Mouse (Mus musculus) midbrain, postnatal 0 days (tissue): ENCODE data around the gene Ddx59. TPM values are rescaled to one million over a fixed set of nuclear protein-coding genes. Genes with fewer than 3 reads are reported as not detected.
A peak's percentile ranks its signal among the peaks of the same experiment; 100 is the strongest.

Experiments
- ATAC-seq: fragments of 200-750 bp; cut with Nextera tagmentation; 2 replicates; pipeline ENCODE4 v1.8.0; 2017; ENCODE audit warnings: moderate number of reproducible peaks, mild to moderate bottlenecking, moderate TSS enrichment, moderate library complexity; ENCODE audit not compliant: low FRiP score
- DNase-seq: peaks from one replicate; pipeline ENCODE4 v3.0.0-alpha.2; 2015; ENCODE audit warnings: low spot score
- H3K27ac ChIP-seq: fragments of 300-500 bp; sonication (generic); 2 replicates; pipeline ENCODE4 v1.5.1; 2014; ENCODE audit warnings: low read depth, mild to moderate bottlenecking, low read length, mixed read lengths
- H3K27me3 ChIP-seq: fragments of 300-500 bp; sonication (generic); 2 replicates; pipeline ENCODE4 v1.6.1; 2014; ENCODE audit warnings: low read length, control low read depth, mixed read lengths; ENCODE audit not compliant: insufficient read depth
- H3K36me3 ChIP-seq: fragments of 300-500 bp; sonication (generic); 2 replicates; pipeline ENCODE4 v1.6.1; 2014; ENCODE audit warnings: low read length, control low read depth, mixed read lengths; ENCODE audit not compliant: insufficient read depth
- H3K4me1 ChIP-seq: fragments of 300-500 bp; sonication (generic); 2 replicates; pipeline ENCODE4 v1.6.1; 2014; ENCODE audit warnings: mild to moderate bottlenecking, control low read depth, antibody characterized with exemption, low read length, mixed read lengths; ENCODE audit not compliant: insufficient read depth
- H3K4me2 ChIP-seq: fragments of 300-500 bp; sonication (generic); 2 replicates; pipeline ENCODE4 v1.6.1; 2014; ENCODE audit warnings: low read depth, mild to moderate bottlenecking, low read length, mixed read lengths; ENCODE audit not compliant: poor library complexity, severe bottlenecking
- H3K4me3 ChIP-seq: fragments of 300-500 bp; sonication (generic); 2 replicates; pipeline ENCODE4 v1.5.1; 2014; ENCODE audit warnings: low read depth, mild to moderate bottlenecking, low read length, moderate library complexity
- H3K9ac ChIP-seq: fragments of 300-500 bp; sonication (generic); replicated peaks from 2 replicates; pipeline ENCODE4 v1.6.1; 2014; ENCODE audit warnings: mild to moderate bottlenecking, low read length, moderate library complexity, mixed read lengths; ENCODE audit not compliant: poor library complexity, severe bottlenecking
- H3K9me3 ChIP-seq: fragments of 300-500 bp; sonication (generic); 2 replicates; pipeline ENCODE4 v1.6.1; 2016; ENCODE audit warnings: low read length, control low read depth
- CTCF ChIP-seq: IDR thresholded peaks from 2 replicates; pipeline ENCODE4 v1.5.1; 2016; ENCODE audit warnings: antibody characterized with exemption, mild to moderate bottlenecking
- WGBS: fragments of 180-500 bp; shearing (Covaris S2); extraction: QIAGEN DNeasy Blood & Tissue Kit; methylation state at CpG from one replicate; pipeline ENCODE4 v1.1.7; 2014; 5-methylcytosine and 5-hydroxymethylcytosine counted together
- polyA plus RNA-seq: library from polyadenylated mRNA; unstranded; fragments of >200 nt; fragmentation: Nextera tagmentation; extraction: Ambion mirVana; gene quantifications from 2 replicates; pipeline ENCODE4 v1.2.1, GENCODE M21; 2015
- total RNA-seq: library from RNA; depleted of rRNA; stranded (reverse); fragments of >200 nt; gene quantifications from 2 replicates; pipeline ENCODE4 v1.2.3, GENCODE M21; 2014; rRNA removed

The Ddx59 gene
- total and polyA plus RNA-seq, 2 experiments from 2014 or later = 12.4 to 15.3 TPM

DNA sequence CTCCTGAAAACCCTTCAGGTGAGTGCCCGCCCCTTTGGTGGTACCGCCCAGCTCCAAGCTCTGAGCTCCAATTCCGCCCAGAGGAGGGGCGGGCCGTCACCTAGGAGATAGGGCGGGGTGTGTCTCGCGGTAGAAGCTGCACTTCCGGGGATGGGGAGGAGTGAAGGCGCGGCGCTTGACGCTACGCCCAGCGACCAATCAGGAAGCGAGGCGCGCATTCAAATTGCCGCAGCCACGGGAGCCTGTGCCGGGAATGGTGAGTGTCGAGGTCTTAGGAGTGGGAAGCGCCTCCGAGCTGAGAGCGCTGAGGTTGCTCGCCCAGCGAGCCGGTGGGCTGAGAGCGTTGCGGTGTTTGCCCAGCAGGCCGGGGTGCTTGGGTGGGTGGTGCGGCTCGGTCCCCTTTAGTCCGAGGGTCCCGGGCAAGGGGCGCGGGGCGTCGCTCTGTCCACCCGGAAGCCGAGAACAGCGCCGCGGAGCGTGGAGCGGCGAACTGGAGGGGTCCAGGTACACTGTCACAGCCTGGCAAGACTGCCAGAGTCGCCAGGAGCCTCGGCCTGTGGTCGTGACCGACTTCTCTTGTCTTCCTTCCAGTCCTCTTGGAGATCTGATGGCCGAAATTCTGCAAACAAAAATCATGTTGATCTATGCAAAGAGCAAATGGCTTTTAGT lies 51.2 kb downstream of the Ddx59 start, which contains the start of gene Kif14:
Kif14 (plus strand) TSS at position 201 of the 669 bp plus-strand sequence.
- no peaks in the 10 kb centered on the region for H3K9me3 ChIP-seq
- DNase-seq (peak; percentile 95), ATAC-seq (peak; percentile 97)
- H3K4me1 ChIP-seq = peaks cover 3% of the 10 kb centered on the region; the same call in 1 of the 2 replicates
- H3K4me2 ChIP-seq = peak within 1 kb of the TSS; percentile 100
- no peak within 1 kb of the TSS for H3K9ac ChIP-seq
- under 1% methylated on average over 52 of the region's 52 CpGs for WGBS
- no peaks in the 10 kb centered on the region for H3K36me3 ChIP-seq
- TF ChIP-seq CTCF = peak; percentile 21; the same call in 1 of the 2 replicates
- H3K4me3 ChIP-seq = peak within 1 kb of the TSS; percentile 46
- no peaks in the 10 kb centered on the region for H3K27me3 ChIP-seq
- no peak within 1 kb of the TSS for H3K27ac ChIP-seq

DNA sequence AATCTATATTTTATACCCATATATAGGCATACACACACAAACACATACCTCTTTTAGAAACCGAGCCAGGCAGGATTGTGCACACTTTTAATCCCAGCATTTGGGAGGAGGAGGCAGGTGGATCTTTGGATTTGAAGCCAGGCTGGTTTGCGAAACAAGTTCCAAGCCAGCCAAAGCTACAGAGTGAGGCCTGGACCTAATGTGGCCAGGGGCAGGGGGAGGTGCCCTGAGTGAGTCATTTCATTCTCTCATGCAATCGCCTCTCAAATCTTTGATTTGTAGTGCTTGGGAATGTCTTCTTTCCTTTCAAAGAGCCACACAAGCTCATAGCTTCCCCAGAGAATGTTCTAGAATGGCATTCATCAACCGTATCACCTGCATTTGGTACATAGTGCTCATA lies 54.3 kb downstream of the Ddx59 start:
- DNase-seq (no peak), ATAC-seq (no peak)
- Histone ChIP-seq H3K27me3 (no peaks in the 10 kb centered on the region), H3K4me3 (no peak overlapping the region), H3K36me3 (no peaks in the 10 kb centered on the region), H3K9ac (no peak overlapping the region), H3K27ac (no peak overlapping the region), H3K4me2 (no peak overlapping the region), H3K4me1 (peaks cover 3% of the 10 kb centered on the region; the same call in 1 of the 2 replicates), H3K9me3 (no peaks in the 10 kb centered on the region)
- 89% methylated on average over 4 of the region's 4 CpGs for WGBS
- no peak for TF ChIP-seq CTCF

GRCm38 (mm10) chr1:136470471-136470870 lies 55.4 kb downstream of the Ddx59 start:
- Histone ChIP-seq H3K27me3 (no peaks in the 10 kb centered on the region), H3K4me2 (no peak overlapping the region), H3K27ac (no peak overlapping the region), H3K9me3 (no peaks in the 10 kb centered on the region), H3K36me3 (no peaks in the 10 kb centered on the region), H3K4me3 (no peak overlapping the region), H3K9ac (no peak overlapping the region), H3K4me1 (peaks cover 3% of the 10 kb centered on the region; the same call in 1 of the 2 replicates)
- WGBS = 18% methylated on average over 6 of the region's 6 CpGs
- no peak for ATAC-seq
- DNase-seq = no peak
- no peak for TF ChIP-seq CTCF

Other genes starting within 250 kb of the Ddx59 start
- gene Mroh3, start 202.4 kb upstream of the Ddx59 start, total RNA-seq = 0.27 TPM in 1 of 2 replicates, not detected in the other
- not detected in 2 replicates for gene Mroh3, start 202.4 kb upstream of the Ddx59 start, polyA plus RNA-seq
- gene Inava, start 181.0 kb upstream of the Ddx59 start, total RNA-seq = 4.1 and 5.2 TPM in 2 replicates
- gene Inava, start 181.0 kb upstream of the Ddx59 start, polyA plus RNA-seq = 1.4 and 2.2 TPM in 2 replicates
- 1.3 and 2.8 TPM in 2 replicates for gene Gpr25, start 154.4 kb upstream of the Ddx59 start, total RNA-seq
- gene Gpr25, start 154.4 kb upstream of the Ddx59 start, polyA plus RNA-seq = 1.7 and 2.1 TPM in 2 replicates
- gene Camsap2, start 69.2 kb upstream of the Ddx59 start, total RNA-seq = 137 and 143 TPM in 2 replicates
- 19.0 and 21.9 TPM in 2 replicates for gene Camsap2, start 69.2 kb upstream of the Ddx59 start, polyA plus RNA-seq
- 0.71 and 1.0 TPM in 2 replicates for gene Kif14, start 51.1 kb downstream of the Ddx59 start, total RNA-seq
- 0.28 and 0.72 TPM in 2 replicates for gene Kif14, start 51.1 kb downstream of the Ddx59 start, polyA plus RNA-seq
- 31.2 and 35.5 TPM in 2 replicates for gene Zfp281, start 209.6 kb downstream of the Ddx59 start, total RNA-seq
- 19.0 and 22.1 TPM in 2 replicates for gene Zfp281, start 209.6 kb downstream of the Ddx59 start, polyA plus RNA-seq